In the genomic region with DNA sequence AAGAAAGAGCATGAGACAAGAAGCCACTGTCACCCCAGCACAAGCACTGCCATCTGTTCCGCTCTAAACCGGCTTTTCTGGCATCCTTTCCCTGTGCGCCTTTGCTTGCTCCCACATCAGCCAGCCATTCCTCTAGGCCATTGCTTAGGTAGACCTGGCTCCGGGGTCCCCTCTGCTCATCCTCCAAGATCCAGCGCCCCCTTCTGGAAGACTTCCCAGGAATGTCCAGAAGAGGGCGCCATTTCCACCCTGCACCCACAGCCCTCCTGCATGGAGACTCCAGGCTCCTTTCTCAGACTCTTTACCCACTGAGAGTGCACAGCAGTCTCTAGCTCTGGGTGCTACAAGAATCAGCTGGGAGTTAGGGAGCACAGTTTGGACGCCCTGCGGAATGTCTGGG, we compare ENCODE assay signal across 9 mouse cellular contexts. TPM values are rescaled to one million over a fixed set of nuclear protein-coding genes. Genes with fewer than 3 reads are reported as not detected.
DNase-seq lines count a peak whose midpoint lies in the region; ATAC-seq lines count a peak whose summit lies in the region.
"Had no signal": no experiment of that assay in that cellular context is flagged by ENCODE, and none has a peak within 500 bp of the region (broad histone marks: within the 10 kb centered on the region; RNA-seq: fewer than 3 reads in every experiment).

No protein-coding gene starts in this region.

- DNase-seq in heart, adult 11 months = peak; percentile 88
- peak; percentile 29 for DNase-seq in urinary bladder, postnatal 25 days (ENCODE audit: low spot score)
- no peak for DNase-seq in urinary bladder, adult 2 months (ENCODE audit: low spot score)
- DNase-seq in cerebellum, postnatal 14 days = peak; percentile 69 to 80
- DNase-seq in left cerebral cortex, postnatal 36 days (ENCODE audit: low spot score in 2 of 2) = peak; percentile 51 to 56
- peak; percentile 68 for DNase-seq in retina, postnatal 7 days (ENCODE audit: low read depth, low spot score)
- no peak for DNase-seq in gastrocnemius, adult 18-20 months (ENCODE audit: low spot score)

- no peak overlapping the region for H3K4me2 ChIP-seq in heart, embryonic 12.5 days

- H3K27ac ChIP-seq in heart, embryonic 12.5 days (ENCODE audit: poor library complexity, severe bottlenecking) = no peak overlapping the region

- no peak for ATAC-seq in heart, embryonic 12.5 days (ENCODE audit: insufficient number of reproducible peaks, low FRiP score)

- no peaks in the 10 kb centered on the region for H3K4me1 ChIP-seq in heart, embryonic 12.5 days (replicated peaks)

- H3K27me3 ChIP-seq in heart, embryonic 12.5 days (replicated peaks) = no peaks in the 10 kb centered on the region

- H3K36me3 ChIP-seq in heart, embryonic 12.5 days = peaks cover 19% of the 10 kb centered on the region; the same call in 1 of the 2 replicates

- WGBS in heart, embryonic 12.5 days = 59% methylated on average over 8 of the region's 8 CpGs

- intact Hi-C loops in left cerebral cortex, postnatal 36 days (cut with DNase I) = no loop called here

- no peak overlapping the region for H3K4me3 ChIP-seq in heart, embryonic 12.5 days

- no peaks in the 10 kb centered on the region for H3K9me3 ChIP-seq in heart, embryonic 12.5 days (replicated peaks)

- no peak overlapping the region for H3K9ac ChIP-seq in heart, embryonic 12.5 days

RNA-seq across cellular contexts. Expression of gene Pmm1, which starts 4.3 kb away (rescaled TPM):
- polyA plus RNA-seq in heart, embryonic 12.5 days (2016; fragmentation: Nextera tagmentation; extraction: Ambion mirVana) = 17.7 and 19.6 TPM in 2 replicates
- 76.2 and 80.5 TPM in 2 replicates for polyA plus RNA-seq in urinary bladder, adult 2 months (2012; rRNA removed)
- total RNA-seq in left cerebral cortex, postnatal 36 days (2021) = 100 to 1,000 TPM; 197 to 221 TPM
- 10 to 100 TPM; 14.1 to 16.7 TPM for total RNA-seq in gastrocnemius, adult 18-20 months (2021)

RNA-seq across cellular contexts. Expression of gene Csdc2, which starts 19.9 kb away (rescaled TPM):
- polyA plus RNA-seq in heart, embryonic 12.5 days (2016; fragmentation: Nextera tagmentation; extraction: Ambion mirVana) = 6.2 and 6.3 TPM in 2 replicates
- polyA plus RNA-seq in urinary bladder, adult 2 months (2012; rRNA removed) = 20.2 and 29.6 TPM in 2 replicates
- total RNA-seq in left cerebral cortex, postnatal 36 days (2021) = 10 to 100 TPM; 83.6 to 86.1 TPM
- total RNA-seq in gastrocnemius, adult 18-20 months (2021) = 1 to 10 TPM; 1.0 to 1.5 TPM

RNA-seq across cellular contexts. Expression of gene 1700029P11Rik, which starts 23.9 kb away (rescaled TPM):
- not detected in 2 replicates for polyA plus RNA-seq in heart, embryonic 12.5 days (2016; fragmentation: Nextera tagmentation; extraction: Ambion mirVana)
- polyA plus RNA-seq in urinary bladder, adult 2 months (2012; rRNA removed) = not detected in 2 replicates
- not detected for total RNA-seq in left cerebral cortex, postnatal 36 days (2021)
- not detected for total RNA-seq in gastrocnemius, adult 18-20 months (2021)
- total RNA-seq: layer of hippocampus, postnatal 25 days had no signal

RNA-seq across cellular contexts. Expression of gene Polr3h, which starts 30.4 kb away (rescaled TPM):
- 106 and 121 TPM in 2 replicates for polyA plus RNA-seq in heart, embryonic 12.5 days (2016; fragmentation: Nextera tagmentation; extraction: Ambion mirVana)
- 17.2 and 17.4 TPM in 2 replicates for polyA plus RNA-seq in urinary bladder, adult 2 months (2012; rRNA removed)
- total RNA-seq in left cerebral cortex, postnatal 36 days (2021) = 10 to 100 TPM; 46.7 to 58.5 TPM
- total RNA-seq in gastrocnemius, adult 18-20 months (2021) = 1 to 10 TPM; 5.8 to 7.2 TPM

RNA-seq across cellular contexts. Expression of gene Xrcc6, which starts 31.2 kb away (rescaled TPM):
- polyA plus RNA-seq in heart, embryonic 12.5 days (2016; fragmentation: Nextera tagmentation; extraction: Ambion mirVana) = 68.7 and 80.2 TPM in 2 replicates
- polyA plus RNA-seq in urinary bladder, adult 2 months (2012; rRNA removed) = 18.3 and 20.4 TPM in 2 replicates
- total RNA-seq in left cerebral cortex, postnatal 36 days (2021) = 10 to 100 TPM; 19.1 to 33.7 TPM
- 10 to 100 TPM; 22.9 to 25.3 TPM for total RNA-seq in gastrocnemius, adult 18-20 months (2021)

Comparison
In these comparisons a context has a peak if more than half of its experiments do, and no peak if none do; other contexts are left out.
1. DNase-seq: peak in heart, adult 11 months (single experiment), urinary bladder, postnatal 25 days (single experiment), cerebellum, postnatal 14 days (2 of 2), left cerebral cortex, postnatal 36 days (2 of 2) and retina, postnatal 7 days (single experiment); none in urinary bladder, adult 2 months (single experiment) and gastrocnemius, adult 18-20 months (single experiment).
2. RNA of gene Pmm1, which starts 4.3 kb away (total RNA-seq): 197 to 221 TPM in left cerebral cortex, postnatal 36 days; 14.1 to 16.7 TPM in gastrocnemius, adult 18-20 months; every median in the first group is over 10 times any median in the second.
3. RNA of gene Csdc2, which starts 19.9 kb away (total RNA-seq): 83.6 to 86.1 TPM in left cerebral cortex, postnatal 36 days; 1.0 to 1.5 TPM in gastrocnemius, adult 18-20 months; every median in the first group is over 10 times any median in the second.